Mouse (Mus musculus): ENCODE data around the gene Olfr610. TPM values are rescaled to one million over a fixed set of nuclear protein-coding genes. Genes with fewer than 3 reads are reported as not detected.
"Not testable (repeated sequence)": the region's sequence is repeated elsewhere in the genome, so short reads cannot be mapped to it uniquely, and the experiment has no call there.

Gene Olfr610
- polyA plus RNA-seq (2017; shearing (Covaris generic)): not detected

DNA sequence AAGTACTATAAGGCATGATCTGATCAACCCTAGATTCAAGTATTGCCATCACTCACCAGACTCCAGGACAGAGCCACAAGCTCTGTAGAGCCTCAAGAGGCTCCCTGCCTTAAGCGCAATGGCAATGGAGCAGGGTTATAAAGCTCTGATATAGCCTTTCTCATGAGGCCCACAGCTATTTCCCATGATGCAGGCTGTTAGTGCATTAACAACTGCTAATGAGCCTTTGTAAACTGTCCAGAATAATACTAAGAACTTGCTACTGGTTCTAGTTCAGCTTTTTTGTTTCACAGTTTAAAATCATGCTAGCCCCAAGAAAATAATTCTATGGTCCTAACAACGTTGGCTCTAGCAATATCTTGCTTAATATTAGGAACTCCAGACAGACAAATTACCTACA lies at the start of gene Olfr610:
Gene Olfr610, minus strand, starts transcription at position 101 of the 400 bp plus-strand sequence.
- ATAC-seq: no peak

DNA sequence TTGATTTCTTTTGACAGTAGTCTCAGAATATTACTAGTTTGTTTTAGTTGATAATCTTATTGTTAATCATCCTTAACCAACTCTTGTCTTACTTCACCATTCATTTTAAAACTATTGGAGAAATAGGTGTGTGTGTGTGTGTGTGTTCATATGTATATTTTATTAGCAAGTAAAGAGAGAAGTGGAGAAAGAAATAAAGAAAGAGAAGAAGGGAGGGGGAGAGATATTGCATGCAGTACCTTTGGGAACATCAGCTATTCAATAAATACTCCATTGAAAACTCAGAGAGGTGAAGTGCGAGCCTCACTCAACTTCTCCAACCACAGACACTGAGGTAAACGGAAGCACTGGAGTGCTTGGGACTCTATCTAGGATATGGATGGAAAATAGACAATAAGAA lies 43.9 kb upstream of the Olfr610 start, which contains the start of gene Olfr615:
Gene Olfr615, plus strand, starts transcription at position 301 of the 400 bp plus-strand sequence.
- no peak for ATAC-seq

DNA sequence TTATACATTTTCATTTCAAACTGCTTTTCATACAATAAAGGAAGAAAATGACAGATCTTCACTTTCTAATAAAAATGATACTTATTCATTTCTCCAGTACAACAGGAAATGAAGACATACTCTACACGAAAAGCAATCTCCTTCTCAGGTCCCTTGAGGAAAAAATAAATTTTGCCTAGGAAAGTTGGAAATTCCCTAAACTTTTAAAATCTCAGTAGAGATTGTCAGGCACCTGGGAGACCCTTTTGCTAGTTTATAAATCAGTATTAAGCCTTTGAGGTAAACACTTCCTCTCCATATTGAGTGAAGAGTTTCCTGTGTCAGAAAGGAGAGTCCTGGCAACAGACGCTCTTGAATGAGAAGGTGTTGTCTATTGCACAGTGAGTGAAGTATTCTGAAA lies 35.9 kb upstream of the Olfr610 start, which contains the start of gene Olfr613:
Gene Olfr613, plus strand, starts transcription at position 301 of the 400 bp plus-strand sequence.
- ATAC-seq: no peak

DNA sequence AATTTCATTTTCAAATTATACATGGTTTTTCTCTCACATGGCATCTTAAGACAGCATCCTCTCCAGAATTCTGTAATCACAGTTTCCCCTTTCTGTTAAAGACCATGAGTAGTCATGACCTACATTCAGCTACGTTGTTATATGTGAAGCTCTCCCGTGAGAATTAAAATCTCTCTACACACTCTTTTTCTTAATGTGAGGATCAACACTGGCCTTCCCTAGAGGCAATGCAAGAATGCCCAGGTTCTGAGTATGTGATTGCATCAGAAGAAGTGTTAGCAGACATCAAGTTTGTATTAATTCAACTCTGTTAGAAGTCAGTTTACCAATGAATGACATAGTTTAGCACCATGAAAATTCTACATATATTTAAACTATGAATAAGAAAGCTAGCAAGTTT lies 30.7 kb upstream of the Olfr610 start, which contains the start of gene Olfr612:
Gene Olfr612, minus strand, starts transcription at position 101 of the 400 bp plus-strand sequence.
- not testable (repeated sequence) for ATAC-seq

DNA sequence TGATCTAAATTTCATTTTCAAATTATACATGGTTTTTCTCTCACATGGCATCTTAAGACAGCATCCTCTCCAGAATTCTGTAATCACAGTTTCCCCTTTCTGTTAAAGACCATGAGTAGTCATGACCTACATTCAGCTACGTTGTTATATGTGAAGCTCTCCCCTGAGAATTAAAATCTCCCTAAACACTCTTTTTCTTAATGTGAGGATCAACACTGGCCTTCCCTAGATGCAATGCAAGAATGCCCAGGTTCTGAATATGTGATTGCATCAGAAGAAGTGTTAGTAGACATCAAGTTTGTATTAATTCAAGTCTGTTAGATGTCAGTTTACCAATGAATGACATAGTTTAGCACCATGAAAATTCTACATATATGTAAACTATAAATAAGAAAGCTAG lies 8.8 kb upstream of the Olfr610 start, which contains the start of gene Olfr611:
Gene Olfr611, minus strand, starts transcription at position 101 of the 400 bp plus-strand sequence.
- not testable (repeated sequence) for ATAC-seq

DNA sequence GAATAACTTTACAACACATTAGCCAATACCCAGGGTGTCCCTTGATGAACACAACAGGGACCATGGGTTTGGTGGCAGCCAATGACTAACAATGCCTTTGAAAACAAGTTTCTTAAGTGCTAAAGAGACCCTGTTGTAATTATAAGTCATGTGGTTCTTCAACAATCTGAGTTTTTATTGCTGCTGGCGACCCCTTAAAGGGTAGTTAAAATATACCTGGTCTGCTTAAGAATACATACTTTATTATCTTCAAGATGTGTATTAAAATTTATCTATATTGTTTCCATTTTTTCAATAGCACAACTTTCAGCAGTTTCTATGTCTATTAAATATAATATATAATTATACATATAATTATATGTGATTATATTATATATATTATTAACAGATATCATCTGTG lies 14.0 kb downstream of the Olfr610 start, which contains the start of gene Olfr609:
Gene Olfr609, minus strand, starts transcription at position 101 of the 400 bp plus-strand sequence.
- no peak for ATAC-seq

DNA sequence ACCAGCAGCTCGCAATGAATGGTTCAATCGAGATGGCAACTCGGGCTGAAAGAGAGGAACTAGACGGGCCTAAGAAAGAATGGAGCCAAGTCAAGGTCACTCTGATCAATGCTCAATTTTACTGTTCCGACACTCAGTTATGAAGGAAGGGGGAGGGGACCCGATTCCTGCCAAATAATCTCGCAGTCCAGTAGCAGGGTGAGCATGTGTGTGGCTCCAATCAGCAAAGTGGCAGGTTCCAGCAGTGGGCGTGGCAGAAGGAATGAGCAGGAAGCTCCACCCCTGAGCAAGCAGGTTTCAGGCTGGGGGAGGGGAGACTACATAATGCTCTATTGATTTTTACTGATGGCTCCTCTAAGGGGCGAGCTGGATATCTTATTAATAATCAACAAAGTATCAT lies 34.8 kb downstream of the Olfr610 start:
- not testable (repeated sequence) for ATAC-seq

DNA sequence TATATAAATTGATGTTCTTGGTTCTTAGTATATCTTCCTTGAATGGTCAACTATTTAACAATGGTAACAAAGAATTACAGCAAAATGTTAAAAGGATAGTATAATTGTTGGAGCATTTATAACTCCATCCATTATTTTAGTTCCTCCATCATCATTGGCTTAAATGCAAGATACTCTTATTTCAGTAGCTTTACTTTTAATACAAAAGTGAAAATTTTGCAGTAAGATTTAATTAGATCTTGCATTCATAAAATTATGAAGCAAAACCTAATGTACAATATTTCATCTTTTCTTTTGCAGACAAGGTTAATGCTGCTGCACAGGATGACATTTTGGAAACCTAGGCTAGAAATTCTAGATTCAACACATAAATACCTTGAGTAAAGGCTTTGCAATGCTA lies 42.3 kb downstream of the Olfr610 start, which contains the start of gene Olfr608:
Gene Olfr608, plus strand, starts transcription at position 301 of the 400 bp plus-strand sequence.
- ATAC-seq: no peak

DNA sequence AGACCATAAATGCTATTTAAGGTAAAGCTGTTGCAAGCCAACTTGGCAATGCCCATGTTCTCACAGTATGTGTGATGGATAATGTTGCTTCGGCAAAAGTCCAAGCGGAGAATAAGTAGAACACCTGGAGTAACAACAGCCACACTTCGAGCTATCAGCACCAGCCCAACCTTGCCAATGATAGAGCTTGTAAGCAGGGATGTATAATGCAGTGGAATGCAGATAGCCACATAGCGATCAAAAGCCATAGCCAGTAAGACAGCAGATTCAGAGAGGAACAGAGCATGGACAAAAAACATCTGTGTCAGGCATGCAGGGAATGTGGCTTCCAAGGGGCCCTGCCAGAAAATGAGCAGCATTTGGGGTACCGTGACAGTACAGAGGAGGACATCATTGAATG lies 51.3 kb downstream of the Olfr610 start:
- no peak for ATAC-seq

Other genes starting within 250 kb of the Olfr610 start
- not detected for gene Olfr596, start 206.5 kb downstream of the Olfr610 start, polyA plus RNA-seq (2017; shearing (Covaris generic))
- under 1 TPM in 1 of 2 experiments, not detected in 1; 0.12 TPM for gene Olfr597, start 195.8 kb downstream of the Olfr610 start, polyA plus RNA-seq (2017; shearing (Covaris generic))
- gene Olfr598, start 188.6 kb downstream of the Olfr610 start, polyA plus RNA-seq (2017; shearing (Covaris generic)): not detected
- gene Olfr599, start 176.2 kb downstream of the Olfr610 start, polyA plus RNA-seq (2017; shearing (Covaris generic)): not detected
- not detected for gene Olfr600, start 162.5 kb downstream of the Olfr610 start, polyA plus RNA-seq (2017; shearing (Covaris generic))
- not detected for gene Olfr601, start 149.5 kb downstream of the Olfr610 start, polyA plus RNA-seq (2017; shearing (Covaris generic))
- not detected for gene Olfr603, start 125.9 kb downstream of the Olfr610 start, polyA plus RNA-seq (2017; shearing (Covaris generic))
- gene Usp17lc, start 97.0 kb downstream of the Olfr610 start, polyA plus RNA-seq (2017; shearing (Covaris generic)): not detected
- gene Olfr605, start 66.7 kb downstream of the Olfr610 start, polyA plus RNA-seq (2017; shearing (Covaris generic)): not detected
- not detected for gene Olfr606, start 63.1 kb downstream of the Olfr610 start, polyA plus RNA-seq (2017; shearing (Covaris generic))
- under 1 TPM in 1 of 2 experiments, not detected in 1; 0.08 TPM for gene Olfr607, start 48.0 kb downstream of the Olfr610 start, polyA plus RNA-seq (2017; shearing (Covaris generic))
- not detected for gene Olfr608, start 42.2 kb downstream of the Olfr610 start, polyA plus RNA-seq (2017; shearing (Covaris generic))
- not detected for gene Olfr609, start 14.1 kb downstream of the Olfr610 start, polyA plus RNA-seq (2017; shearing (Covaris generic))
- not detected for gene Olfr611, start 8.7 kb upstream of the Olfr610 start, polyA plus RNA-seq (2017; shearing (Covaris generic))
- not detected for gene Olfr612, start 30.6 kb upstream of the Olfr610 start, polyA plus RNA-seq (2017; shearing (Covaris generic))
- gene Olfr613, start 36.0 kb upstream of the Olfr610 start, polyA plus RNA-seq (2017; shearing (Covaris generic)): not detected
- gene Olfr615, start 44.0 kb upstream of the Olfr610 start, polyA plus RNA-seq (2017; shearing (Covaris generic)): not detected
- gene Olfr616, start 57.0 kb upstream of the Olfr610 start, polyA plus RNA-seq (2017; shearing (Covaris generic)): not detected
- gene Olfr617, start 60.9 kb upstream of the Olfr610 start, polyA plus RNA-seq (2017; shearing (Covaris generic)): not detected
- not detected for gene Olfr618, start 78.0 kb upstream of the Olfr610 start, polyA plus RNA-seq (2017; shearing (Covaris generic))
- not detected for gene Olfr619, start 88.5 kb upstream of the Olfr610 start, polyA plus RNA-seq (2017; shearing (Covaris generic))
- gene Olfr620, start 100.4 kb upstream of the Olfr610 start, polyA plus RNA-seq (2017; shearing (Covaris generic)): 1 to 10 TPM in 1 of 2 experiments, not detected in 1; 1.3 TPM
- not detected for gene Olfr622, start 130.6 kb upstream of the Olfr610 start, polyA plus RNA-seq (2017; shearing (Covaris generic))
- not detected for gene Olfr623, start 151.6 kb upstream of the Olfr610 start, polyA plus RNA-seq (2017; shearing (Covaris generic))
- gene Olfr624, start 159.1 kb upstream of the Olfr610 start, polyA plus RNA-seq (2017; shearing (Covaris generic)): not detected
- gene Olfr625-ps1, start 170.6 kb upstream of the Olfr610 start, polyA plus RNA-seq (2017; shearing (Covaris generic)): not detected
- not detected for gene Olfr243, start 202.5 kb upstream of the Olfr610 start, polyA plus RNA-seq (2017; shearing (Covaris generic))
- not detected for gene Olfr628, start 218.3 kb upstream of the Olfr610 start, polyA plus RNA-seq (2017; shearing (Covaris generic))
- not detected for gene Olfr629, start 232.8 kb upstream of the Olfr610 start, polyA plus RNA-seq (2017; shearing (Covaris generic))
- gene Olfr630, start 245.2 kb upstream of the Olfr610 start, polyA plus RNA-seq (2017; shearing (Covaris generic)): not detected

Measured in activated CD4-positive, CD25-positive, alpha-beta regulatory T cell, adult 4 months (primary cell).